Mouse (Mus musculus) lung, embryonic 16.5 days (tissue): ENCODE measurements around the gene Gm26920. TPM values are rescaled to one million over a fixed set of nuclear protein-coding genes. Genes with fewer than 3 reads are reported as not detected.

Source experiments
- ATAC-seq: fragments of 200-750 bp; cut with Nextera tagmentation; 2 replicates; pipeline ENCODE4 v1.8.0; 2017; ENCODE audit warnings: low read depth, mild to moderate bottlenecking, moderate library complexity
- H3K27ac ChIP-seq: fragments of 300-500 bp; sonication (generic); 2 replicates; pipeline ENCODE4 v1.5.1; 2014; ENCODE audit warnings: mild to moderate bottlenecking, control low read depth, low read length
- H3K27me3 ChIP-seq: fragments of 300-500 bp; sonication (generic); 2 replicates; pipeline ENCODE4 v1.6.1; 2014; ENCODE audit warnings: low read depth, low read length, mixed read lengths; ENCODE audit not compliant: control insufficient read depth, insufficient read depth
- H3K36me3 ChIP-seq: fragments of 300-500 bp; sonication (generic); 2 replicates; pipeline ENCODE4 v1.6.1; 2014; ENCODE audit warnings: low read length; ENCODE audit not compliant: control insufficient read depth, insufficient read depth
- H3K4me1 ChIP-seq: fragments of 300-500 bp; sonication (generic); replicated peaks from 2 replicates; pipeline ENCODE4 v1.6.1; 2014; ENCODE audit warnings: low read length, mixed read lengths; ENCODE audit not compliant: control insufficient read depth, insufficient read depth
- H3K4me2 ChIP-seq: fragments of 300-500 bp; sonication (generic); 2 replicates; pipeline ENCODE4 v1.6.1; 2014; ENCODE audit warnings: low read depth, low read length, control low read depth
- H3K4me3 ChIP-seq: fragments of 300-500 bp; sonication (generic); 2 replicates; pipeline ENCODE4 v1.5.1; 2014; ENCODE audit warnings: mild to moderate bottlenecking, low read length, control low read depth
- H3K9ac ChIP-seq: fragments of 300-500 bp; sonication (generic); 2 replicates; pipeline ENCODE4 v1.6.1; 2014; ENCODE audit warnings: low read length, control low read depth
- H3K9me3 ChIP-seq: fragments of 300-500 bp; sonication (generic); 2 replicates; pipeline ENCODE4 v1.6.1; 2016; ENCODE audit warnings: low read length; ENCODE audit not compliant: control insufficient read depth
- WGBS: fragments of 180-500 bp; shearing (Covaris S2); extraction: QIAGEN DNeasy Blood & Tissue Kit; methylation state at CpG from one replicate; pipeline ENCODE4 v1.1.7; 2014; 5-methylcytosine and 5-hydroxymethylcytosine counted together
- microRNA-seq: library from miRNA; unstranded; fragments of <30 nt; microRNA quantifications from one replicate; pipeline ENCODE4, GENCODE M21; 2016
- polyA plus RNA-seq: library from polyadenylated mRNA; unstranded; fragments of >200 nt; fragmentation: Nextera tagmentation; extraction: Ambion mirVana; gene quantifications from 2 replicates; pipeline ENCODE4 v1.2.1, GENCODE M21; 2015

The Gm26920 gene
- polyA plus RNA-seq, 1 experiment from 2014 or later, result 1.2 TPM

DNA sequence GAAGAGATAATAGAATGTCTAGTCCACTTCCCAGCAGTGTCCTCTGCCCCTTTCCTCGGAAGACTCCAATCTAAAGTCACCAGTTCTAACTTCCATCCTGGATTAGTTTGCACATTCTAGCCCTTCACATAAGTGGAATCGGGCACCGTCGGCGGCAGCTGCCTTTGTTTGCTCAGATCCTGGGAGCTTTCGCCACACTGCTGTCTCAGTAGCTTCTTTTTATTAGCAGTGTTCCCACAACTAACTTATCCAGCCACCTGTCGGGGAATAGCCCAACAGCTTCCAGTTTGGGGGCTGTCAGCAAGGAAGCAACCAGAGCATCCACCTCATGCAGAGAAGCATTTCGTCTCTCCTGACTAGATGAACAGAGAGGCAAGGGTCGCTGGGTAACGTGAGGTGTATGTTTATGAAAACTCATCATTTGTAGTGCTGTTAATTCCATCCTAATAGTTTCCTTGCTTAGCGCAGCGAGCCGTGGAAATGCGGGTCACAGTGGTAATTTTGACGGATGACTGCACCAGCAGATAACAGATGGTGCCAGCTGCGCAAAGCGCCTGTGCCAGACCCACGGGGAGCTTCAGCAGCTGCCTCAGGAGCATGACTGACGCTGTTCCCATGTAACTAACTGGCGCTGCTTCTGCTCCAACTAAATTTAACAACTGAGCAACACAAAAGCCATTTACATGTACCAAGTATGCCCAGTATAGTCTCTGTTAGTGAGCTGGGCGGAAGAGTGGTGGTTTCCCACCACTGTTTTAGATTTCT is 80.7 kb downstream of the Gm26920 start:
- no peak for ATAC-seq
- Histone ChIP-seq H3K27me3 (no peaks in the 10 kb centered on the region), H3K4me1 (no peaks in the 10 kb centered on the region), H3K4me3 (no peak overlapping the region), H3K36me3 (peaks cover 26% of the 10 kb centered on the region), H3K27ac (no peak overlapping the region), H3K9me3 (no peaks in the 10 kb centered on the region), H3K4me2 (no peak overlapping the region), H3K9ac (no peak overlapping the region)
- 58% methylated on average over 21 of the region's 21 CpGs for WGBS

DNA sequence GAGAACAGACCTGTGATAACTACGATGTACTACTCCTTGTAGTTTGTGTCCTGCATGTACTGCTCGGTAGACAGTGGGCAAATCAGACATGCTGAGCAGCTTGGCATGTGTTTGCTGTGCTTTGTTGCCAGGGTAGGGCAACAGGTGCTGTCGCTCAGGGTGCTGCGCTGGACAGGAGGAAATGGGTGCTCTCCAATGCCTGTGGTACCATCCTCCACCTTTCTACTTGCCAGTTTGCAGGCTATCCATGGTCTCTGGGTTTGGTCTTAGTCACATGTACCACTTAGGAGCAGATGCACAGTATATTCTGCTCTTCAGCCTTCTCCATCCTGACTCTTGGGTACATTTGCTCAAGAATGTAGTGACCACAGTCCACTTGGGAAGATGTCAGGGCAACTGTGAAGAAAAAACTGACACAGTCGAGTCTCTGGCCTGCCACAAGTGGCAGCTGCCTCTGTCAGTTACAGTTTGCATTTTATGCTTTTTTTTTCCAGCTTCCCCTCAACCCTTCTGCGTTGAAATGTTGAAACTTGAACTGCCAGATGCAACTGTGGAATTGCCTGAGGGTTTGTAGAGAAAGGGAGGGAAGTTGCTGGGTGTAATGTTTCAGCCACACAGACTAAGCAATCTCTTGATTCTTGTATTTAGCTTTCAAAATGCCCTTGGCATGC is 82.1 kb downstream of the Gm26920 start:
- no peak for ATAC-seq

DNA sequence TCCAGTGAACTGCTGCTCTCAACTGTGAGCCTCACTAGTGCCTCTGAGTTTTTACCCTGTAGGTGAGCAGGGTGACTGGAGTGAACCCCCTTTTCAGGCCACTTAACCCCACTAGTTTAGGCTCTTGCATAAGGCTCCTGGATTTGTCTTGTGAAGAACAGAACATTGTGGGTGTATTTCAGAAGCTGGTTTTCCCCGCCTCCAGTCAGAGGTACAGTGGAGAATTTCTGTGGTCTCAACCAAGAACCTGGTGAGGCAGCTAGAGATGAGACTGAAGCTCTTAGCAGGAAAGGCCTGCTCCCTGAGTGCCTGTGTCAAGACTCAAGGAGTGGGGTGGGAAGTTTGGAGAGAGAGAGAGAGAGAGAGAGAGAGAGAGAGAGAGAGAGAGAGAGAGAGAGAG is 82.6 kb downstream of the Gm26920 start:
- peaks cover 18% of the 10 kb centered on the region for H3K36me3 ChIP-seq
- H3K27ac ChIP-seq, result no peak overlapping the region

More for the DNA sequence above, 82.1 kb downstream of the Gm26920 start:
- no peaks in the 10 kb centered on the region for H3K9me3 ChIP-seq
- no peak overlapping the region for H3K4me2 ChIP-seq
- H3K27ac ChIP-seq, result peak overlapping the region; percentile 39; the same call in 1 of the 2 replicates
- H3K4me1 ChIP-seq, result no peaks in the 10 kb centered on the region
- no peak overlapping the region for H3K9ac ChIP-seq
- peaks cover 18% of the 10 kb centered on the region for H3K36me3 ChIP-seq
- 71% methylated on average over 6 of the region's 6 CpGs for WGBS
- no peaks in the 10 kb centered on the region for H3K27me3 ChIP-seq
- no peak overlapping the region for H3K4me3 ChIP-seq

More for the DNA sequence above, 82.6 kb downstream of the Gm26920 start:
- H3K27me3 ChIP-seq, result no peaks in the 10 kb centered on the region
- 86% methylated on average over 1 of the region's 1 CpGs for WGBS
- H3K4me3 ChIP-seq, result no peak overlapping the region
- no peak for ATAC-seq
- no peak overlapping the region for H3K4me2 ChIP-seq
- no peak overlapping the region for H3K9ac ChIP-seq
- no peaks in the 10 kb centered on the region for H3K4me1 ChIP-seq
- no peaks in the 10 kb centered on the region for H3K9me3 ChIP-seq

Small RNAs within 50 kb of the gene (microRNA-seq; reads per million reads assigned to microRNA genes)
- gene Gm23368, result not detected

Other genes with a start within 250 kb of the Gm26920 start
- gene Zfp940, start 236.7 kb downstream of the Gm26920 start, polyA plus RNA-seq, result 4.9 and 5.0 TPM in 2 replicates
- 6.7 and 8.2 TPM in 2 replicates for gene Zfp420, start 230.4 kb downstream of the Gm26920 start, polyA plus RNA-seq
- 9.3 and 9.7 TPM in 2 replicates for gene Zfp27, start 183.8 kb downstream of the Gm26920 start, polyA plus RNA-seq
- 4.4 and 4.6 TPM in 2 replicates for gene Zfp383, start 182.2 kb downstream of the Gm26920 start, polyA plus RNA-seq
- gene Zfp74, start 136.3 kb downstream of the Gm26920 start, polyA plus RNA-seq, result 9.5 and 9.9 TPM in 2 replicates
- 12.3 and 13.8 TPM in 2 replicates for gene Zfp568, start 106.5 kb downstream of the Gm26920 start, polyA plus RNA-seq
- gene Zfp14, start 39.0 kb downstream of the Gm26920 start, polyA plus RNA-seq, result 3.7 and 4.3 TPM in 2 replicates
- 4.7 and 5.0 TPM in 2 replicates for gene Zfp82, start 17.5 kb downstream of the Gm26920 start, polyA plus RNA-seq
- 6.9 and 7.6 TPM in 2 replicates for gene Zfp566, start 117 bp upstream of the Gm26920 start, polyA plus RNA-seq
- 115 and 117 TPM in 2 replicates for gene Zfp260, start 4.4 kb upstream of the Gm26920 start, polyA plus RNA-seq
- 11.6 and 14.3 TPM in 2 replicates for gene Zfp382, start 31.5 kb upstream of the Gm26920 start, polyA plus RNA-seq
- 13.7 and 14.8 TPM in 2 replicates for gene Zfp146, start 79.3 kb upstream of the Gm26920 start, polyA plus RNA-seq
- gene Cox7a1, start 93.7 kb upstream of the Gm26920 start, polyA plus RNA-seq, result 17.1 and 20.2 TPM in 2 replicates
- gene Capns1, start 108.4 kb upstream of the Gm26920 start, polyA plus RNA-seq, result 91.2 and 99.5 TPM in 2 replicates
- gene Polr2i, start 141.5 kb upstream of the Gm26920 start, polyA plus RNA-seq, result 146 and 152 TPM in 2 replicates
- 156 and 161 TPM in 2 replicates for gene Tbcb, start 141.9 kb upstream of the Gm26920 start, polyA plus RNA-seq
- gene Ovol3, start 145.3 kb upstream of the Gm26920 start, polyA plus RNA-seq, result 0.30 TPM in 1 of 2 replicates, not detected in the other
- gene Thap8, start 189.7 kb upstream of the Gm26920 start, polyA plus RNA-seq, result 0.48 and 0.83 TPM in 2 replicates
- gene Wdr62, start 190.0 kb upstream of the Gm26920 start, polyA plus RNA-seq, result 11.8 and 12.2 TPM in 2 replicates
- 15.9 and 20.7 TPM in 2 replicates for gene Clip3, start 201.3 kb upstream of the Gm26920 start, polyA plus RNA-seq
- 82.1 and 84.4 TPM in 2 replicates for gene Alkbh6, start 218.3 kb upstream of the Gm26920 start, polyA plus RNA-seq
- gene Syne4, start 224.4 kb upstream of the Gm26920 start, polyA plus RNA-seq, result 32.5 and 33.6 TPM in 2 replicates
- 0.38 TPM in 1 of 2 replicates, not detected in the other for gene E130208F15Rik, start 231.3 kb upstream of the Gm26920 start, polyA plus RNA-seq
- gene Sdhaf1, start 233.5 kb upstream of the Gm26920 start, polyA plus RNA-seq, result 14.5 and 15.8 TPM in 2 replicates